15 mouse cellular contexts compared by ENCODE assay signal in genomic region chr9:102212036-102212383, GRCm38 (mm10).
DNase-seq lines count a peak whose midpoint lies in the region; ATAC-seq lines count a peak whose summit lies in the region.
"Had no signal": no experiment of that assay in that cellular context is flagged by ENCODE, and none has a peak within 500 bp of the region (broad histone marks: within the 10 kb centered on the region; RNA-seq: fewer than 3 reads in every experiment).

No protein-coding gene starts in this region.

- DNase-seq in layer of hippocampus, adult 9-11 months: peak; percentile 45
- DNase-seq in layer of hippocampus, adult 8-10 months (ENCODE audit: low spot score in 2 of 2): no peak
- no peak for DNase-seq in forebrain, embryonic 10.5 days (ENCODE audit: extremely low spot score, low spot score)
- no peak for DNase-seq in midbrain, embryonic 14.5 days
- no peak for DNase-seq in gastrocnemius, postnatal 25 days
- no peak for DNase-seq in spleen, postnatal 36 days (ENCODE audit: low spot score in 2 of 2)
- DNase-seq in urinary bladder, adult 18-20 months (ENCODE audit: low spot score in 2 of 2): no peak
- DNase-seq: adrenal gland, postnatal 10 days; cerebellum, adult 8-10 months; heart, postnatal 4 days; kidney, adult 2 months; lung, postnatal 36 days; thymus, postnatal 36 days had no signal

- H3K4me1 ChIP-seq in forebrain, embryonic 10.5 days: peaks cover 69% of the 10 kb centered on the region
- peaks cover 40% of the 10 kb centered on the region for H3K4me1 ChIP-seq in hindbrain, embryonic 12.5 days
- H3K4me1 ChIP-seq in midbrain, embryonic 14.5 days (ENCODE audit: control insufficient read depth, insufficient read depth, low read length): peaks cover 40% of the 10 kb centered on the region

- no peaks in the 10 kb centered on the region for H3K9me3 ChIP-seq in forebrain, embryonic 10.5 days
- H3K9me3 ChIP-seq in hindbrain, embryonic 12.5 days (replicated peaks): no peaks in the 10 kb centered on the region
- H3K9me3 ChIP-seq in midbrain, embryonic 14.5 days (ENCODE audit: control insufficient read depth, low read length): no peaks in the 10 kb centered on the region

- H3K27ac ChIP-seq in forebrain, embryonic 10.5 days: peak overlapping the region; percentile 84
- peak overlapping the region; percentile 71 for H3K27ac ChIP-seq in hindbrain, embryonic 12.5 days
- H3K27ac ChIP-seq in midbrain, embryonic 14.5 days (replicated peaks; ENCODE audit: low read depth, low read length): peak overlapping the region; percentile 81

- 0 out of 2 replicates have a peak, but pooled peaks cover 8% of the 10 kb centered on the region for H3K36me3 ChIP-seq in forebrain, embryonic 10.5 days (replicated peaks)
- peaks cover 3% of the 10 kb centered on the region; the same call in 1 of the 2 replicates for H3K36me3 ChIP-seq in hindbrain, embryonic 12.5 days
- H3K36me3 ChIP-seq in midbrain, embryonic 14.5 days (ENCODE audit: control insufficient read depth, insufficient read depth, low read length): peaks cover 10% of the 10 kb centered on the region; the same call in 1 of the 2 replicates

- WGBS in forebrain, embryonic 10.5 days: 4% methylated on average over 1 of the region's 1 CpGs
- WGBS in hindbrain, embryonic 12.5 days: 16% methylated on average over 1 of the region's 1 CpGs
- WGBS in midbrain, embryonic 14.5 days: 0% methylated on average over 1 of the region's 1 CpGs

- ATAC-seq in hindbrain, embryonic 12.5 days (ENCODE audit: low FRiP score): no peak
- no peak; the same call in 1 of the 2 replicates for ATAC-seq in midbrain, embryonic 14.5 days (ENCODE audit: low FRiP score, low TSS enrichment)

- H3K4me3 ChIP-seq in forebrain, embryonic 10.5 days: peak overlapping the region; percentile 23; the same call in 1 of the 2 replicates
- H3K4me3 ChIP-seq in hindbrain, embryonic 12.5 days: no peak overlapping the region
- H3K4me3 ChIP-seq in midbrain, embryonic 14.5 days (replicated peaks; ENCODE audit: low read depth, low read length): no peak overlapping the region

- peak overlapping the region; percentile 3; the same call in 1 of the 2 replicates for H3K4me2 ChIP-seq in hindbrain, embryonic 12.5 days (replicated peaks)
- peak overlapping the region; percentile 7 for H3K4me2 ChIP-seq in midbrain, embryonic 14.5 days (ENCODE audit: low read length)
- H3K4me2 ChIP-seq: heart, embryonic 11.5 days had no signal

- peaks cover 88% of the 10 kb centered on the region for H3K27me3 ChIP-seq in forebrain, embryonic 10.5 days (ENCODE audit: poor library complexity, severe bottlenecking)
- H3K27me3 ChIP-seq in hindbrain, embryonic 12.5 days: peaks cover 36% of the 10 kb centered on the region
- H3K27me3 ChIP-seq in midbrain, embryonic 14.5 days (ENCODE audit: control insufficient read depth, insufficient read depth, low read length): no peaks in the 10 kb centered on the region

- H3K9ac ChIP-seq in hindbrain, embryonic 12.5 days: no peak overlapping the region
- peak overlapping the region; percentile 14; the same call in 1 of the 2 replicates for H3K9ac ChIP-seq in midbrain, embryonic 14.5 days (replicated peaks; ENCODE audit: low read length)
